Mouse (Mus musculus) lung, embryonic 14.5 days (tissue): ENCODE measurements at regions not wholly inside any gene's neighbourhood (a gene's known extent, or its start where the extent isn't known, plus 50 kb on each side); places are given as distances from the start of the nearest gene placed in this dataset.
A peak's percentile ranks its signal among the peaks of the same experiment; 100 is the strongest.
"Not testable (repeated sequence)": the region's sequence is repeated elsewhere in the genome, so short reads cannot be mapped to it uniquely, and the experiment has no call there.

Experiments
- ATAC-seq: fragments of 200-750 bp; cut with Nextera tagmentation; 2 replicates; pipeline ENCODE4 v1.8.0; 2017; ENCODE audit warnings: mild to moderate bottlenecking, moderate TSS enrichment, moderate library complexity; ENCODE audit not compliant: insufficient read depth
- DNase-seq: peaks from one replicate; pipeline ENCODE4 v3.0.0-alpha.2; 2015
- H3K27ac ChIP-seq: fragments of 300-500 bp; sonication (generic); 2 replicates; pipeline ENCODE4 v1.5.1; 2014; ENCODE audit warnings: low read depth, mild to moderate bottlenecking, moderate library complexity
- H3K27me3 ChIP-seq: fragments of 300-500 bp; sonication (generic); 2 replicates; pipeline ENCODE4 v1.6.1; 2014; ENCODE audit warnings: low read length, control low read depth; ENCODE audit not compliant: insufficient read depth
- H3K36me3 ChIP-seq: fragments of 300-500 bp; sonication (generic); 2 replicates; pipeline ENCODE4 v1.6.1; 2014; ENCODE audit warnings: control low read depth; ENCODE audit not compliant: insufficient read depth
- H3K4me1 ChIP-seq: fragments of 300-500 bp; sonication (generic); 2 replicates; pipeline ENCODE4 v1.6.1; 2014; ENCODE audit warnings: antibody characterized with exemption, control low read depth; ENCODE audit not compliant: insufficient read depth
- H3K4me2 ChIP-seq: fragments of 300-500 bp; sonication (generic); 2 replicates; pipeline ENCODE4 v1.6.1; 2014; ENCODE audit warnings: mild to moderate bottlenecking
- H3K4me3 ChIP-seq: fragments of 300-500 bp; sonication (generic); 2 replicates; pipeline ENCODE4 v1.5.1; 2014; ENCODE audit warnings: low read depth, low read length
- H3K9ac ChIP-seq: fragments of 300-500 bp; sonication (generic); 2 replicates; pipeline ENCODE4 v1.6.1; 2014
- H3K9me3 ChIP-seq: fragments of 300-500 bp; sonication (generic); 2 replicates; pipeline ENCODE4 v1.6.1; 2016; ENCODE audit warnings: low read depth, low read length, control low read depth
- CTCF ChIP-seq: IDR thresholded peaks from 2 replicates; pipeline ENCODE4 v1.5.1; 2016; ENCODE audit warnings: antibody characterized with exemption, low read depth
- WGBS: fragments of 180-500 bp; shearing (Covaris S2); extraction: QIAGEN DNeasy Blood & Tissue Kit; methylation state at CpG from one replicate; pipeline ENCODE4 v1.1.7; 2014; 5-methylcytosine and 5-hydroxymethylcytosine counted together

DNA sequence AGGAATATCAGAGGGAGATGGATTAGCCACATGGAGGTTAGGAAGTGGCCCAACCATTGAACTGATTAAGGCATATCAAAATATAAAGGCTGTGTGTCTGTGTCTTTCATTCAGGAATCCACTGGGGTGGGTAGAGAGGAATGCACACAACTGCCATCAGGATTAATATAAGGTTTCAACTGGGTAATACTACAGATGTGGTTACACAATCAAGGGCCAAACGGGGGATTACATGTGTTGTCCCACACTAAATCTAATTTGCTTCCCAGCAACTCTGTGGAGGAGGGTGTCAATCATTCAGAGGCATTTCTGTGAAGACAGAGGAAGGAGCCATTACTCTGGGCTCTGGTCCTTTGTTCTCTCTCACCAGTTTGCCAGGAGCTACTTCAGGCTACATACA is 416.0 kb upstream of the Zfp960 start:
- Histone ChIP-seq H3K36me3 (no peaks in the 10 kb centered on the region), H3K27me3 (no peaks in the 10 kb centered on the region), H3K9ac (no peak overlapping the region), H3K27ac (no peak overlapping the region), H3K4me3 (no peak overlapping the region), H3K4me2 (no peak overlapping the region), H3K9me3 (no peaks in the 10 kb centered on the region), H3K4me1 (no peaks in the 10 kb centered on the region)
- WGBS, result 65% methylated on average over 1 of the region's 1 CpGs
- TF ChIP-seq CTCF, result no peak
- ATAC-seq (no peak), DNase-seq (no peak)

DNA sequence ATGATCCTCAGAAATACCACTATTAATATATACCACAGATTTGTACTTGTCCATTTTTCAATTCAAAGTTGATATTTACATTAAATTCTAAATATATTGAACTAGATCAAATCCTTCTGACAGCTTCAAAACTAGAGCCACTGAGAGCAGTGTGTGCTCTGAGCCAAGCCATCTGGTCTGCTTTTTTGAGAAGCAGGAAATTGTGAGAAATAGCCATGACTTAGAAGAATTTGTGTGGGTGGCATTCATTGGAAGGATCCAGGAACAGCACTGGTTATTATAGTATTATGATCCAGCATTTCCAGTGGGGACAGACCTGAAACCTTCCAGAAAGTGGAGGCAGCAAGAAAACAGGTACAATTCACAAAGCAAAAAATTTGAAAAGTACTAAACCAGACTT is 398.7 kb upstream of the Zfp960 start:
- H3K27ac ChIP-seq, result no peak overlapping the region
- no peaks in the 10 kb centered on the region for H3K4me1 ChIP-seq
- DNase-seq (peak; percentile 75), ATAC-seq (peak; percentile 81)
- H3K9me3 ChIP-seq, result no peaks in the 10 kb centered on the region
- no peaks in the 10 kb centered on the region for H3K36me3 ChIP-seq
- no peaks in the 10 kb centered on the region for H3K27me3 ChIP-seq
- TF ChIP-seq CTCF, result no peak
- no peak overlapping the region for H3K4me3 ChIP-seq
- H3K4me2 ChIP-seq, result no peak overlapping the region
- no peak overlapping the region for H3K9ac ChIP-seq

DNA sequence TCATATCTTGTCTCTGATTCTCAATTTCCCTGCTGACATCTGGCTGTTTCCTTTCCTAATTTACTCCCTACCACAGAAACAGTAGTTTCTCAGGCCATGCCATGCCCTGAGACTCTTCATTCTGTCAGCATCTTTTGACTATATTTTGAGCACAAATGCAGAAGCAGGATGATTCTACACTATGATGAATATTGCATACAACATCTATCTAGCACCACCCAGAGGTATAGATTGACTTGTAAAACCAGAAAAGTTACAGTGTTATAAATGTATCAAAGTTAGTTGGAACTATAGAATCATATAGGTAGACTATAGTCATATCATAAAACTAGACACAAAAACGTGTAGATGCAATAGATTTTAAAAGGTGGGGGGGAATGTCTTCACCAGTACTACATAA is 396.3 kb upstream of the Zfp960 start:
- DNase-seq (peak; percentile 15), ATAC-seq (no peak)
- Histone ChIP-seq H3K4me1 (no peaks in the 10 kb centered on the region), H3K9me3 (no peaks in the 10 kb centered on the region), H3K27me3 (no peaks in the 10 kb centered on the region), H3K4me3 (no peak overlapping the region), H3K9ac (no peak overlapping the region), H3K36me3 (no peaks in the 10 kb centered on the region), H3K27ac (no peak overlapping the region), H3K4me2 (no peak overlapping the region)
- 48% methylated on average over 1 of the region's 1 CpGs for WGBS
- no peak for TF ChIP-seq CTCF

DNA sequence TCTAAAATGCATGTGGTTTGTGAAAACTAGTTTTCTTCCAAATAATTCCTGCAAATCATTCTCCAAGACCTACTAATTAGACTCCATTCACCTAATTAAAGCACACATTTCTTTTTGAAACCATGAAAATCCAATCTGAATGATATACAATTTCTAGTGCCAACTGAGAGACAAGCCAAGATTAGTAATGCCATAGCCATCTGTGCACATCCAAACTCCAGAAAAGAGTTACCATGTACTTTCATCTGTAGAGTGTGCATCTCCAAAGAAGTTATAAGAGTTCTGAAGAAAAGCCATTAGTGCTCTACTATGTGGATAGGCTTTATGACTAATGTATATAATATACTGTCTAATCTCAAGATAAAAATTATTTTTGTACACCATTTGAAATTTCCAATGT is 359.7 kb upstream of the Zfp960 start:
- H3K36me3 ChIP-seq, result no peaks in the 10 kb centered on the region
- no peak overlapping the region for H3K27ac ChIP-seq
- no peak overlapping the region for H3K4me2 ChIP-seq
- H3K27me3 ChIP-seq, result no peaks in the 10 kb centered on the region
- no peaks in the 10 kb centered on the region for H3K4me1 ChIP-seq
- no peak overlapping the region for H3K9ac ChIP-seq
- DNase-seq (no peak), ATAC-seq (no peak)
- TF ChIP-seq CTCF, result no peak
- H3K4me3 ChIP-seq, result no peak overlapping the region
- no peaks in the 10 kb centered on the region for H3K9me3 ChIP-seq

DNA sequence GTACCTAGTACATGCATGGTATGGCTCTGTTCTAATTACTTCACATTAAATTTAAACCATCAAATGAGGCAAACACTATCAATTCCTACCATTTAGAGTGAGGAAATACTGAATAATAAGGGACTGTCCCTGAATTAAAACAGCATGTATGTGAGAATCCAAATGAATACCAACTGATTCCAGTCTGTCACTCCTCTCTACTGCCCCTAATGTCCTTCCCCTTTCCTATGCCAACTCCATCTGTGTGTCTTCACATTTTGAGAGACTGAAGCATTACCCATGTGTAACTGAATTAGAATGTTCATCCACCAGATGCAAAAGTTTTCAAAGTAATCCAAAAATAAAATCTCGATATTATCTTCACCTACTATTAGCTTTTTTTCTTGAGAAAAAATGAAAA is 358.0 kb upstream of the Zfp960 start:
- Histone ChIP-seq H3K4me1 (no peaks in the 10 kb centered on the region), H3K36me3 (no peaks in the 10 kb centered on the region), H3K27ac (no peak overlapping the region), H3K9ac (no peak overlapping the region), H3K4me2 (no peak overlapping the region), H3K9me3 (no peaks in the 10 kb centered on the region), H3K4me3 (no peak overlapping the region), H3K27me3 (no peaks in the 10 kb centered on the region)
- TF ChIP-seq CTCF, result no peak
- DNase-seq (no peak), ATAC-seq (no peak)
- WGBS, result 76% methylated on average over 1 of the region's 1 CpGs

DNA sequence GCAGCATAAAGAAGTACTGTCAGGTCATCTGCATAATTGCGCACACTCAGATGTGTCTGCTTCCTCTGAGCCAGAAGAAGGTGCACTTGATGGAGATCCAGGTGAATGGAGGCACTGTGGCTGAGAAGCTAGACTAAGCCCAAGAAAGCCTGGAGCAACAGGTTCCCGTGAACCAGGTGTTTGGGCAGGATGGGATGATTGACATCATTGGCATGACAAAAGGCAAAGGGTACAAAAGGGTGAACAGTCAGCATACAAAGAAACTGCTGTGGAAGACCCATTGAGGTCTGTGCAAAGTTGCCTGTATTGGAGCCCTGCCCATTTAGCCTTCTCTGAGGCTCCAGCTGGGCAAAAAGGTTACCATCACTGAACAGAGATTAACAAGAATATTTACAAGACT is 337.0 kb upstream of the Zfp960 start:
- H3K4me1 ChIP-seq, result no peaks in the 10 kb centered on the region
- H3K27me3 ChIP-seq, result no peaks in the 10 kb centered on the region
- WGBS, result 82% methylated on average over 2 of the region's 2 CpGs
- H3K36me3 ChIP-seq, result no peaks in the 10 kb centered on the region
- no peak overlapping the region for H3K27ac ChIP-seq
- TF ChIP-seq CTCF, result no peak
- H3K9ac ChIP-seq, result no peak overlapping the region
- DNase-seq (no peak), ATAC-seq (no peak)
- H3K4me3 ChIP-seq, result no peak overlapping the region
- no peaks in the 10 kb centered on the region for H3K9me3 ChIP-seq
- H3K4me2 ChIP-seq, result no peak overlapping the region

DNA sequence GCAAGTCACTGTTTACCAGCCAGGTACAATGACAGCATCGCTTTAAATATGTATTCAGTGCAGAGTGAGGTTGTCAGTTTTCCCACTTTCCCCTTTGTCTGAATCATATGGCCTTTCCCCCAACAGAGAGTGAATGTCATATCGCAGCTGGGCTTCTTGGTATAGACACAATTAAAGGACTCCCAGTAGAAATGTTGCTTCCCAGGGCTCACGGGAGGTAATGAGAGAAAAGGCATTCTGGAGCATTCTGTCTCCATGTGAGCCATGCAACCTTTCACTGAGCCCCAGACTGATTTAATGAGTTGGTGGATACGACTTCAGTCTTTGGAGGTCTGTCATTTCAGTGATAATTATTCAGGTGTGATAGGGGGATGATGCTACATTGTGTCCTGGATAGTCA is 310.8 kb upstream of the Zfp960 start:
- no peak overlapping the region for H3K27ac ChIP-seq

DNA sequence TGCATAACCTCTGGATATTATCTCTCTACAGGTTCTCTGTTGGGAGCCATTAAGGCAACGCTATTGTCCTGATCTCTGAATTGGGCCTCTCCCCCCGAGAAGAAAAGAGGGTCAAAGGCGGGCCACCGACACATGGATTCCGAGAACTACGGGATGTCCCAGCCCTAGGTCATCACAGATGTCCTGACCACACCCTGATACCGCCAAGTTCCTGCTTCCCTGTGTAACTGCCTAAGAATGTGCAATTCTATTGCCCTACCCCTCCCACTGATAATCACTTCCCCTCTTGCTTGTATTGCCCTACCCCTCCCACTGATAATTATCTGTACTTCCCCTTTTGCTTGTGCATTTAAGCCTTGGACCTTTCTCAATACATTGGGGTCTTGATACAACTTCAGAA is 293.3 kb upstream of the Zfp960 start:
- not testable (repeated sequence) for DNase-seq, H3K4me1 ChIP-seq, H3K4me2 ChIP-seq, H3K27me3 ChIP-seq, H3K27ac ChIP-seq, ATAC-seq, H3K9ac ChIP-seq, H3K9me3 ChIP-seq, H3K36me3 ChIP-seq, H3K4me3 ChIP-seq
- 76% methylated on average over 7 of the region's 7 CpGs for WGBS

More for the DNA sequence above, 310.8 kb upstream of the Zfp960 start:
- DNase-seq, result no peak
- Histone ChIP-seq H3K4me3 (no peak overlapping the region), H3K4me1 (no peaks in the 10 kb centered on the region), H3K9ac (no peak overlapping the region), H3K36me3 (no peaks in the 10 kb centered on the region), H3K9me3 (no peaks in the 10 kb centered on the region), H3K4me2 (no peak overlapping the region), H3K27me3 (no peaks in the 10 kb centered on the region)
- no peak for ATAC-seq
- WGBS, result 75% methylated on average over 4 of the region's 4 CpGs
- no peak for TF ChIP-seq CTCF
